10 mouse cellular contexts compared by ENCODE assay signal in genomic region chr10:63377468-63377867, GRCm38 (mm10). TPM values are rescaled to one million over a fixed set of nuclear protein-coding genes. Genes with fewer than 3 reads are reported as not detected.
DNase-seq lines count a peak whose midpoint lies in the region; ATAC-seq and TF ChIP-seq lines count a peak whose summit lies in the region.
"Had no signal": no experiment of that assay in that cellular context is flagged by ENCODE, and none has a peak within 500 bp of the region (broad histone marks: within the 10 kb centered on the region; RNA-seq: fewer than 3 reads in every experiment).

No protein-coding gene starts in this region.

- no peaks in the 10 kb centered on the region for H3K36me3 ChIP-seq in liver, embryonic 12.5 days
- no peaks in the 10 kb centered on the region for H3K36me3 ChIP-seq in forebrain, embryonic 13.5 days (ENCODE audit: poor library complexity, severe bottlenecking)
- no peaks in the 10 kb centered on the region for H3K36me3 ChIP-seq in intestine, postnatal 0 days (ENCODE audit: control insufficient read depth, insufficient read depth)
- no peaks in the 10 kb centered on the region for H3K36me3 ChIP-seq in liver, embryonic 11.5 days (ENCODE audit: control insufficient read depth, insufficient read depth, low read length)
- no peaks in the 10 kb centered on the region for H3K36me3 ChIP-seq in stomach, postnatal 0 days (ENCODE audit: control insufficient read depth, insufficient read depth, low read length)

- H3K4me1 ChIP-seq in liver, embryonic 12.5 days: peaks cover 16% of the 10 kb centered on the region
- peaks cover 9% of the 10 kb centered on the region for H3K4me1 ChIP-seq in forebrain, embryonic 13.5 days
- H3K4me1 ChIP-seq in intestine, postnatal 0 days (replicated peaks; ENCODE audit: control insufficient read depth, insufficient read depth, low read length): no peaks in the 10 kb centered on the region
- H3K4me1 ChIP-seq in liver, embryonic 11.5 days (replicated peaks; ENCODE audit: control insufficient read depth, insufficient read depth, low read length): peaks cover 6% of the 10 kb centered on the region; the same call in 1 of the 2 replicates
- 0 out of 2 replicates have a peak, but pooled peaks cover 2% of the 10 kb centered on the region for H3K4me1 ChIP-seq in stomach, postnatal 0 days (replicated peaks; ENCODE audit: control insufficient read depth, insufficient read depth)

- DNase-seq in liver: peak; percentile 49
- peak; percentile 30 for DNase-seq in brain, embryonic 18.5 days (ENCODE audit: low read depth, low spot score)
- DNase-seq in liver, embryonic 11.5 days (ENCODE audit: low spot score): no peak
- peak; percentile 56 for DNase-seq in neural tube, embryonic 10.5 days (ENCODE audit: extremely low spot score, low spot score)
- DNase-seq in stomach, postnatal 0 days (ENCODE audit: low spot score): peak; percentile 60

- no peak overlapping the region for H3K9ac ChIP-seq in liver, embryonic 12.5 days
- H3K9ac ChIP-seq in forebrain, embryonic 13.5 days: no peak overlapping the region
- no peak overlapping the region for H3K9ac ChIP-seq in intestine, postnatal 0 days (ENCODE audit: low read depth, low read length)
- H3K9ac ChIP-seq in liver, embryonic 11.5 days (ENCODE audit: low read depth, low read length): no peak overlapping the region
- no peak overlapping the region for H3K9ac ChIP-seq in stomach, postnatal 0 days (ENCODE audit: low read length)

- H3K4me2 ChIP-seq in liver, embryonic 12.5 days: no peak overlapping the region
- H3K4me2 ChIP-seq in forebrain, embryonic 13.5 days: no peak overlapping the region
- no peak overlapping the region for H3K4me2 ChIP-seq in intestine, postnatal 0 days (replicated peaks; ENCODE audit: low read depth)
- no peak overlapping the region for H3K4me2 ChIP-seq in liver, embryonic 11.5 days
- no peak overlapping the region for H3K4me2 ChIP-seq in stomach, postnatal 0 days (replicated peaks; ENCODE audit: low read depth)

- no peaks in the 10 kb centered on the region; the same call in 1 of the 2 replicates for H3K27me3 ChIP-seq in liver, embryonic 12.5 days (replicated peaks)
- peaks cover 15% of the 10 kb centered on the region; the same call in 1 of the 2 replicates for H3K27me3 ChIP-seq in forebrain, embryonic 13.5 days
- H3K27me3 ChIP-seq in intestine, postnatal 0 days (replicated peaks; ENCODE audit: control insufficient read depth, insufficient read depth, low read length): no peaks in the 10 kb centered on the region
- no peaks in the 10 kb centered on the region; the same call in 1 of the 2 replicates for H3K27me3 ChIP-seq in liver, embryonic 11.5 days (replicated peaks; ENCODE audit: control insufficient read depth, insufficient read depth, low read length)
- no peaks in the 10 kb centered on the region for H3K27me3 ChIP-seq in stomach, postnatal 0 days (ENCODE audit: control insufficient read depth, insufficient read depth, low read length)

- H3K27ac ChIP-seq in liver, embryonic 12.5 days: no peak overlapping the region
- no peak overlapping the region for H3K27ac ChIP-seq in forebrain, embryonic 13.5 days
- no peak overlapping the region for H3K27ac ChIP-seq in intestine, postnatal 0 days (ENCODE audit: low read depth, low read length)
- no peak overlapping the region for H3K27ac ChIP-seq in liver, embryonic 11.5 days (ENCODE audit: low read depth, low read length)
- H3K27ac ChIP-seq in stomach, postnatal 0 days (replicated peaks): no peak overlapping the region

- 16% methylated on average over 9 of the region's 9 CpGs for WGBS in liver, embryonic 12.5 days (ENCODE audit: insufficient replicate concordance)
- WGBS in forebrain, embryonic 13.5 days: 21% methylated on average over 9 of the region's 9 CpGs
- 19% methylated on average over 9 of the region's 9 CpGs for WGBS in intestine, postnatal 0 days
- WGBS in liver, embryonic 11.5 days: 19% methylated on average over 9 of the region's 9 CpGs
- 14% methylated on average over 9 of the region's 9 CpGs for WGBS in stomach, postnatal 0 days

- no peaks in the 10 kb centered on the region for H3K9me3 ChIP-seq in liver, embryonic 12.5 days (replicated peaks)
- H3K9me3 ChIP-seq in forebrain, embryonic 13.5 days (replicated peaks): no peaks in the 10 kb centered on the region
- H3K9me3 ChIP-seq in intestine, postnatal 0 days (ENCODE audit: control insufficient read depth): no peaks in the 10 kb centered on the region
- no peaks in the 10 kb centered on the region for H3K9me3 ChIP-seq in liver, embryonic 11.5 days (ENCODE audit: control insufficient read depth, low read length)
- H3K9me3 ChIP-seq in stomach, postnatal 0 days (ENCODE audit: control insufficient read depth, low read length): no peaks in the 10 kb centered on the region

- TF ChIP-seq EP300 in stomach, postnatal 0 days (optimal IDR thresholded peaks at IDR 0.05): no peak

- peak; percentile 88 for TF ChIP-seq CTCF in intestine, postnatal 0 days (IDR thresholded peaks at IDR 0.05; ENCODE audit: low read depth)
- peak; percentile 90 for TF ChIP-seq CTCF in stomach, postnatal 0 days (IDR thresholded peaks at IDR 0.05; ENCODE audit: low read depth)

- ATAC-seq in liver, embryonic 12.5 days: no peak
- 0 out of 2 replicates have a peak, but pooled peaks have one; percentile 16 for ATAC-seq in forebrain, embryonic 13.5 days
- ATAC-seq in intestine, postnatal 0 days: peak; percentile 50; the same call in 1 of the 2 replicates
- 0 out of 2 replicates have a peak, but pooled peaks have one; percentile 30 for ATAC-seq in liver, embryonic 11.5 days (replicated peaks; ENCODE audit: low FRiP score)
- peak; percentile 68 for ATAC-seq in stomach, postnatal 0 days (ENCODE audit: low FRiP score, low TSS enrichment)

- H3K4me3 ChIP-seq in liver, embryonic 12.5 days: no peak overlapping the region
- H3K4me3 ChIP-seq in forebrain, embryonic 13.5 days: no peak overlapping the region
- H3K4me3 ChIP-seq in intestine, postnatal 0 days (ENCODE audit: low read depth, low read length): no peak overlapping the region
- no peak overlapping the region for H3K4me3 ChIP-seq in liver, embryonic 11.5 days (ENCODE audit: low read depth, low read length)
- no peak overlapping the region for H3K4me3 ChIP-seq in stomach, postnatal 0 days (ENCODE audit: low read depth, low read length)
- H3K4me3 ChIP-seq: erythroblast, embryonic 14.5 days had no signal

RNA-seq across cellular contexts. Expression of gene Sirt1, which starts 4.0 kb away (rescaled TPM):
- 6.0 and 7.5 TPM in 2 replicates for polyA plus RNA-seq in liver, embryonic 12.5 days (2016; fragmentation: Nextera tagmentation; extraction: Ambion mirVana)
- polyA plus RNA-seq in forebrain, embryonic 13.5 days (2015; fragmentation: Nextera tagmentation; extraction: Ambion mirVana): 5.0 and 5.3 TPM in 2 replicates
- polyA plus RNA-seq in intestine, postnatal 0 days (2015; fragmentation: Nextera tagmentation; extraction: Ambion mirVana): 3.9 and 5.2 TPM in 2 replicates
- 7.0 and 7.9 TPM in 2 replicates for polyA plus RNA-seq in liver, embryonic 11.5 days (2014; fragmentation: Nextera tagmentation; extraction: Ambion mirVana)
- polyA plus RNA-seq in stomach, postnatal 0 days (2015; fragmentation: Nextera tagmentation; extraction: Ambion mirVana): 2.9 and 3.2 TPM in 2 replicates

RNA-seq across cellular contexts. Expression of gene Dnajc12, which starts 4.8 kb away (rescaled TPM):
- polyA plus RNA-seq in liver, embryonic 12.5 days (2016; fragmentation: Nextera tagmentation; extraction: Ambion mirVana): 13.0 and 14.2 TPM in 2 replicates
- polyA plus RNA-seq in forebrain, embryonic 13.5 days (2015; fragmentation: Nextera tagmentation; extraction: Ambion mirVana): 8.3 and 9.1 TPM in 2 replicates
- 5.3 and 6.4 TPM in 2 replicates for polyA plus RNA-seq in intestine, postnatal 0 days (2015; fragmentation: Nextera tagmentation; extraction: Ambion mirVana)
- polyA plus RNA-seq in liver, embryonic 11.5 days (2014; fragmentation: Nextera tagmentation; extraction: Ambion mirVana): 18.7 and 19.5 TPM in 2 replicates
- 10.2 and 11.0 TPM in 2 replicates for polyA plus RNA-seq in stomach, postnatal 0 days (2015; fragmentation: Nextera tagmentation; extraction: Ambion mirVana)

RNA-seq across cellular contexts. Expression of gene Gm7075, which starts 44.1 kb away (rescaled TPM):
- polyA plus RNA-seq in liver, embryonic 12.5 days (2016; fragmentation: Nextera tagmentation; extraction: Ambion mirVana): not detected in 2 replicates
- polyA plus RNA-seq in forebrain, embryonic 13.5 days (2015; fragmentation: Nextera tagmentation; extraction: Ambion mirVana): not detected in 2 replicates
- polyA plus RNA-seq in intestine, postnatal 0 days (2015; fragmentation: Nextera tagmentation; extraction: Ambion mirVana): not detected in 2 replicates
- polyA plus RNA-seq in liver, embryonic 11.5 days (2014; fragmentation: Nextera tagmentation; extraction: Ambion mirVana): not detected in 2 replicates
- polyA plus RNA-seq in stomach, postnatal 0 days (2015; fragmentation: Nextera tagmentation; extraction: Ambion mirVana): not detected in 2 replicates
- polyA plus RNA-seq: erythroblast, embryonic 14.5 days; stomach, embryonic 14.5 days had no signal

RNA-seq across cellular contexts. Expression of gene Ctnna3, which starts 52.4 kb away (rescaled TPM):
- 0.05 and 0.08 TPM in 2 replicates for polyA plus RNA-seq in liver, embryonic 12.5 days (2016; fragmentation: Nextera tagmentation; extraction: Ambion mirVana)
- polyA plus RNA-seq in forebrain, embryonic 13.5 days (2015; fragmentation: Nextera tagmentation; extraction: Ambion mirVana): 0.26 and 0.40 TPM in 2 replicates
- 0.33 and 0.55 TPM in 2 replicates for polyA plus RNA-seq in intestine, postnatal 0 days (2015; fragmentation: Nextera tagmentation; extraction: Ambion mirVana)
- 0.30 and 0.40 TPM in 2 replicates for polyA plus RNA-seq in liver, embryonic 11.5 days (2014; fragmentation: Nextera tagmentation; extraction: Ambion mirVana)
- polyA plus RNA-seq in stomach, postnatal 0 days (2015; fragmentation: Nextera tagmentation; extraction: Ambion mirVana): 0.27 and 0.35 TPM in 2 replicates
- polyA plus RNA-seq: erythroblast, embryonic 14.5 days had no signal
